ENCODE assay signal across 9 mouse cellular contexts in genomic region chr7:137301329-137301751, GRCm38 (mm10). TPM values are rescaled to one million over a fixed set of nuclear protein-coding genes. Genes with fewer than 3 reads are reported as not detected.
DNase-seq lines count a peak whose midpoint lies in the region; ATAC-seq lines count a peak whose summit lies in the region.
"Had no signal": no experiment of that assay in that cellular context is flagged by ENCODE, and none has a peak within 500 bp of the region (broad histone marks: within the 10 kb centered on the region; RNA-seq: fewer than 3 reads in every experiment).

No protein-coding gene starts in this region.

- H3K9me3 ChIP-seq in kidney, embryonic 16.5 days (ENCODE audit: low read length) = no peaks in the 10 kb centered on the region
- no peaks in the 10 kb centered on the region for H3K9me3 ChIP-seq in heart, embryonic 12.5 days (replicated peaks)
- no peaks in the 10 kb centered on the region for H3K9me3 ChIP-seq in limb, embryonic 10.5 days (replicated peaks)

- ATAC-seq in kidney, embryonic 16.5 days (ENCODE audit: low FRiP score, low TSS enrichment) = no peak
- ATAC-seq in heart, embryonic 12.5 days (ENCODE audit: insufficient number of reproducible peaks, low FRiP score) = peak; percentile 80

- WGBS in kidney, embryonic 16.5 days = 23% methylated on average over 15 of the region's 15 CpGs
- WGBS in heart, embryonic 12.5 days = 2% methylated on average over 15 of the region's 15 CpGs
- 11% methylated on average over 15 of the region's 15 CpGs for WGBS in limb, embryonic 10.5 days

- H3K9ac ChIP-seq in kidney, embryonic 16.5 days (replicated peaks; ENCODE audit: low read length) = no peak overlapping the region
- no peak overlapping the region for H3K9ac ChIP-seq in heart, embryonic 12.5 days

- H3K4me3 ChIP-seq in kidney, embryonic 16.5 days (ENCODE audit: low read length) = no peak overlapping the region
- peak overlapping the region; percentile 21 for H3K4me3 ChIP-seq in heart, embryonic 12.5 days
- peak overlapping the region; percentile 33; the same call in 1 of the 2 replicates for H3K4me3 ChIP-seq in limb, embryonic 10.5 days

- peaks cover 29% of the 10 kb centered on the region for H3K4me1 ChIP-seq in kidney, embryonic 16.5 days (ENCODE audit: insufficient read depth, low read length)
- H3K4me1 ChIP-seq in heart, embryonic 12.5 days (replicated peaks) = peaks cover 21% of the 10 kb centered on the region
- H3K4me1 ChIP-seq in limb, embryonic 10.5 days = peaks cover 93% of the 10 kb centered on the region

- H3K36me3 ChIP-seq in kidney, embryonic 16.5 days (ENCODE audit: insufficient read depth, low read length) = no peaks in the 10 kb centered on the region
- H3K36me3 ChIP-seq in heart, embryonic 12.5 days = no peaks in the 10 kb centered on the region
- H3K36me3 ChIP-seq in limb, embryonic 10.5 days = peaks cover 3% of the 10 kb centered on the region; the same call in 1 of the 2 replicates

- H3K4me2 ChIP-seq in kidney, embryonic 16.5 days (replicated peaks; ENCODE audit: low read depth, low read length) = 0 out of 2 replicates have a peak overlapping the region, but pooled peaks have one; percentile 8
- H3K4me2 ChIP-seq in heart, embryonic 12.5 days = peak overlapping the region; percentile 65

- no peak overlapping the region for H3K27ac ChIP-seq in kidney, embryonic 16.5 days (ENCODE audit: low read length)
- H3K27ac ChIP-seq in heart, embryonic 12.5 days (ENCODE audit: poor library complexity, severe bottlenecking) = no peak overlapping the region
- peak overlapping the region; percentile 77 for H3K27ac ChIP-seq in limb, embryonic 10.5 days

- no peak for DNase-seq in kidney, adult 9 months
- peak; percentile 68 for DNase-seq in limb, embryonic 10.5 days (ENCODE audit: low spot score)
- DNase-seq in retina, postnatal 1 day = peak; percentile 74
- DNase-seq in cerebellum, postnatal 36 days = no peak
- no peak for DNase-seq in thymus, postnatal 4 days
- no peak for DNase-seq in left cerebral cortex, adult 18-20 months (ENCODE audit: low spot score in 2 of 2)

- peaks cover 76% of the 10 kb centered on the region for H3K27me3 ChIP-seq in kidney, embryonic 16.5 days (ENCODE audit: insufficient read depth, low read length)
- peaks cover 63% of the 10 kb centered on the region for H3K27me3 ChIP-seq in heart, embryonic 12.5 days (replicated peaks)
- peaks cover 44% of the 10 kb centered on the region for H3K27me3 ChIP-seq in limb, embryonic 10.5 days (ENCODE audit: low read depth, poor library complexity, severe bottlenecking)

RNA-seq across cellular contexts. Expression of gene Ebf3, which starts 12.9 kb away (rescaled TPM):
- 0.45 and 0.75 TPM in 2 replicates for polyA plus RNA-seq in kidney, embryonic 16.5 days (2015; fragmentation: Nextera tagmentation; extraction: Ambion mirVana)
- polyA plus RNA-seq in heart, embryonic 12.5 days (2016; fragmentation: Nextera tagmentation; extraction: Ambion mirVana) = 0.61 and 0.65 TPM in 2 replicates
- polyA plus RNA-seq in limb, embryonic 10.5 days (2016; fragmentation: Nextera tagmentation; extraction: Ambion mirVana) = 3.1 and 6.3 TPM in 2 replicates
- total RNA-seq in left cerebral cortex, adult 18-20 months (2021) = under 1 TPM; 0.30 to 0.63 TPM
- total RNA-seq: megakaryocyte-erythroid progenitor cell, adult 5-6 weeks had no signal

Comparison
In these comparisons a context has a peak if more than half of its experiments do, and no peak if none do; other contexts are left out.
1. DNase-seq: peak in limb, embryonic 10.5 days (single experiment) and retina, postnatal 1 day (single experiment); none in kidney, adult 9 months (single experiment), cerebellum, postnatal 36 days (0 of 2), thymus, postnatal 4 days (single experiment) and left cerebral cortex, adult 18-20 months (0 of 2).